Mouse (Mus musculus): ENCODE measurements around the gene Psme2b.
"Not testable (repeated sequence)": the region's sequence is repeated elsewhere in the genome, so short reads cannot be mapped to it uniquely, and the experiment has no call there.

DNA sequence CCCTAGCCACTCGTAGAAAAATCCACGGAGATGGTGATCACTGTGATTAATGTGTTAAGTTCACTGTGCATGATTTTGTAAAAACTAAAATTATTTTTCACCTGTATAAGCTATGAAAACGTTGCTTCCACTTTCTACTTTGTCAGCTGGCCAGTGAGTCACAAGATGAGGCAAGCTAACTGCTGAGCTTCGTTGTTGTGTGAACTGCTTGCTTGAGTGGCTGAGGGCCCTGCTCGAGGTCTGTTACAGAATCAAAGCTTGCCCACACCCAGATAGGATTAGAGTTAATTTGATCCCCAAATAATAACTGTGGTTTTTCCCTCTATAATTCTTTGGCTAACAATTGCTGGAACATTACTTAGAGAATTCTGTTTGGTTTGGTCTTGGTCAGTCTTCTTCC, 34.1 kb upstream of the Psme2b start:
- not testable (repeated sequence) for TF ChIP-seq CTCF (IDR thresholded peaks at IDR 0.05; ENCODE audit: low read depth, low read length); POLR2A (IDR thresholded peaks at IDR 0.05; ENCODE audit: borderline replicate concordance, low read depth, low read length)
